Mouse (Mus musculus): ENCODE results near the gene Ndp. TPM values are rescaled to one million over a fixed set of nuclear protein-coding genes. Genes with fewer than 3 reads are reported as not detected.

Ndp gene
- polyA plus RNA-seq (2015; fragmentation: Nextera tagmentation; extraction: Ambion mirVana), result 0.16 and 0.30 TPM in 2 replicates

GRCm38 (mm10) chrX:16911241-16911873 lies at the start of gene Ndp:
Gene Ndp, minus strand, starts transcription at chrX:16911774.
- 15% methylated on average over 13 of the region's 13 CpGs for WGBS
- Histone ChIP-seq H3K4me1 (replicated peaks) (no peaks in the 10 kb centered on the region), H3K9me3 (no peaks in the 10 kb centered on the region), H3K4me3 (replicated peaks) (no peak within 1 kb of the TSS), H3K27me3 (replicated peaks) (no peaks in the 10 kb centered on the region), H3K9ac (no peak within 1 kb of the TSS), H3K27ac (no peak within 1 kb of the TSS), H3K36me3 (no peaks in the 10 kb centered on the region), H3K4me2 (replicated peaks) (peak within 1 kb of the TSS; percentile 42)
- ATAC-seq, result no peak

GRCm38 (mm10) chrX:16954767-16955166 lies 43.2 kb upstream of the Ndp start:
- no peaks in the 10 kb centered on the region for H3K36me3 ChIP-seq
- no peak overlapping the region for H3K27ac ChIP-seq
- no peak overlapping the region for H3K4me3 ChIP-seq (replicated peaks)
- no peak overlapping the region for H3K9ac ChIP-seq
- H3K4me1 ChIP-seq (replicated peaks), result no peaks in the 10 kb centered on the region
- H3K27me3 ChIP-seq (replicated peaks), result no peaks in the 10 kb centered on the region
- no peaks in the 10 kb centered on the region for H3K9me3 ChIP-seq
- no peak for ATAC-seq
- 90% methylated on average over 2 of the region's 2 CpGs for WGBS
- no peak overlapping the region for H3K4me2 ChIP-seq (replicated peaks)

GRCm38 (mm10) chrX:16918006-16918405 lies 6.4 kb upstream of the Ndp start:
- Histone ChIP-seq H3K4me3 (replicated peaks) (no peak overlapping the region), H3K27me3 (replicated peaks) (no peaks in the 10 kb centered on the region), H3K4me2 (replicated peaks) (no peak overlapping the region), H3K27ac (no peak overlapping the region), H3K4me1 (replicated peaks) (no peaks in the 10 kb centered on the region), H3K9ac (no peak overlapping the region), H3K9me3 (no peaks in the 10 kb centered on the region), H3K36me3 (no peaks in the 10 kb centered on the region)
- no peak for ATAC-seq

- Histone ChIP-seq H3K9me3 (no peaks in the 10 kb centered on the region), H3K36me3 (no peaks in the 10 kb centered on the region), H3K4me3 (replicated peaks) (no peak overlapping the region), H3K4me2 (replicated peaks) (no peak overlapping the region), H3K9ac (no peak overlapping the region), H3K4me1 (replicated peaks) (no peaks in the 10 kb centered on the region), H3K27me3 (replicated peaks) (no peaks in the 10 kb centered on the region), H3K27ac (no peak overlapping the region)
- no peak for ATAC-seq
- WGBS, result 67% methylated on average over 1 of the region's 1 CpGs
Measured at GRCm38 (mm10) chrX:16913118-16913517, 1.5 kb upstream of the Ndp start.

GRCm38 (mm10) chrX:16911911-16912310 lies 337 bp upstream of the Ndp start:
- Histone ChIP-seq H3K9me3 (no peaks in the 10 kb centered on the region), H3K4me2 (replicated peaks) (peak overlapping the region; percentile 42; the same call in 1 of the 2 replicates), H3K36me3 (no peaks in the 10 kb centered on the region), H3K4me3 (replicated peaks) (no peak overlapping the region), H3K27ac (no peak overlapping the region), H3K27me3 (replicated peaks) (no peaks in the 10 kb centered on the region), H3K9ac (no peak overlapping the region), H3K4me1 (replicated peaks) (no peaks in the 10 kb centered on the region)
- 47% methylated on average over 4 of the region's 4 CpGs for WGBS
- no peak for ATAC-seq

GRCm38 (mm10) chrX:16910211-16911095 lies 1.1 kb downstream of the Ndp start:
- no peak for ATAC-seq
- Histone ChIP-seq H3K27ac (no peak overlapping the region), H3K4me3 (replicated peaks) (no peak overlapping the region), H3K4me2 (replicated peaks) (peak overlapping the region; percentile 42), H3K27me3 (replicated peaks) (no peaks in the 10 kb centered on the region), H3K9ac (no peak overlapping the region), H3K4me1 (replicated peaks) (no peaks in the 10 kb centered on the region), H3K9me3 (no peaks in the 10 kb centered on the region), H3K36me3 (no peaks in the 10 kb centered on the region)
- WGBS, result 26% methylated on average over 18 of the region's 18 CpGs

GRCm38 (mm10) chrX:16908652-16909051 lies 2.9 kb downstream of the Ndp start:
- no peak overlapping the region for H3K4me3 ChIP-seq (replicated peaks)
- no peaks in the 10 kb centered on the region for H3K4me1 ChIP-seq (replicated peaks)
- H3K4me2 ChIP-seq (replicated peaks), result no peak overlapping the region
- no peak for ATAC-seq
- no peaks in the 10 kb centered on the region for H3K9me3 ChIP-seq
- H3K27me3 ChIP-seq (replicated peaks), result no peaks in the 10 kb centered on the region
- no peak overlapping the region for H3K9ac ChIP-seq
- 81% methylated on average over 2 of the region's 2 CpGs for WGBS
- H3K36me3 ChIP-seq, result no peaks in the 10 kb centered on the region
- no peak overlapping the region for H3K27ac ChIP-seq

- no peak for ATAC-seq
- WGBS, result 75% methylated on average over 6 of the region's 6 CpGs
Measured at GRCm38 (mm10) chrX:16907554-16907953, 4.0 kb downstream of the Ndp start.

GRCm38 (mm10) chrX:16894377-16895175 lies 17.0 kb downstream of the Ndp start:
- H3K4me3 ChIP-seq (replicated peaks), result no peak overlapping the region
- H3K27ac ChIP-seq, result no peak overlapping the region
- no peaks in the 10 kb centered on the region for H3K9me3 ChIP-seq
- H3K4me1 ChIP-seq (replicated peaks), result no peaks in the 10 kb centered on the region
- 33% methylated on average over 5 of the region's 5 CpGs for WGBS
- no peak overlapping the region for H3K4me2 ChIP-seq (replicated peaks)
- no peaks in the 10 kb centered on the region for H3K36me3 ChIP-seq
- peak; percentile 71 for ATAC-seq
- H3K9ac ChIP-seq, result no peak overlapping the region
- no peaks in the 10 kb centered on the region for H3K27me3 ChIP-seq (replicated peaks)

More at GRCm38 (mm10) chrX:16907554-16907953, 4.0 kb downstream of the Ndp start:
- no peak overlapping the region for H3K9ac ChIP-seq
- H3K36me3 ChIP-seq, result no peaks in the 10 kb centered on the region
- H3K4me2 ChIP-seq (replicated peaks), result no peak overlapping the region
- H3K9me3 ChIP-seq, result no peaks in the 10 kb centered on the region
- no peaks in the 10 kb centered on the region for H3K27me3 ChIP-seq (replicated peaks)
- H3K27ac ChIP-seq, result no peak overlapping the region
- no peaks in the 10 kb centered on the region for H3K4me1 ChIP-seq (replicated peaks)
- H3K4me3 ChIP-seq (replicated peaks), result no peak overlapping the region

GRCm38 (mm10) chrX:16867640-16868314 lies 43.8 kb downstream of the Ndp start:
- Histone ChIP-seq H3K36me3 (no peaks in the 10 kb centered on the region), H3K9me3 (no peaks in the 10 kb centered on the region), H3K4me3 (replicated peaks) (no peak overlapping the region), H3K9ac (no peak overlapping the region), H3K4me2 (replicated peaks) (no peak overlapping the region), H3K27me3 (replicated peaks) (no peaks in the 10 kb centered on the region), H3K27ac (no peak overlapping the region), H3K4me1 (replicated peaks) (no peaks in the 10 kb centered on the region)
- no peak for ATAC-seq

GRCm38 (mm10) chrX:16860244-16860643 lies 51.3 kb downstream of the Ndp start:
- Histone ChIP-seq H3K9me3 (no peaks in the 10 kb centered on the region), H3K27me3 (replicated peaks) (no peaks in the 10 kb centered on the region), H3K4me3 (replicated peaks) (no peak overlapping the region), H3K4me2 (replicated peaks) (no peak overlapping the region), H3K36me3 (no peaks in the 10 kb centered on the region), H3K4me1 (replicated peaks) (no peaks in the 10 kb centered on the region), H3K27ac (no peak overlapping the region), H3K9ac (no peak overlapping the region)
- no peak for ATAC-seq

- no peak overlapping the region for H3K27ac ChIP-seq
- ATAC-seq, result no peak
- no peak overlapping the region for H3K4me2 ChIP-seq (replicated peaks)
- no peaks in the 10 kb centered on the region for H3K36me3 ChIP-seq
- no peak overlapping the region for H3K4me3 ChIP-seq (replicated peaks)
- no peaks in the 10 kb centered on the region for H3K27me3 ChIP-seq (replicated peaks)
- H3K4me1 ChIP-seq (replicated peaks), result no peaks in the 10 kb centered on the region
- 75% methylated on average over 2 of the region's 2 CpGs for WGBS
- H3K9ac ChIP-seq, result no peak overlapping the region
- no peaks in the 10 kb centered on the region for H3K9me3 ChIP-seq
Measured at GRCm38 (mm10) chrX:16846034-16846433, 65.5 kb downstream of the Ndp start.
